Mouse (Mus musculus): ENCODE data around the gene Ly6g6d.

Gene Ly6g6d

GRCm38 (mm10) chr17:35022541-35023060 lies 55.3 kb downstream of the Ly6g6d start:
- no peak for DNase-seq

- DNase-seq, result no peak
These were observed 55.9 kb downstream of the Ly6g6d start for GRCm38 (mm10) chr17:35021842-35022477.

Measured in B cell, adult 2 months (primary cell).